Mouse (Mus musculus) lung, embryonic 16.5 days (tissue): Measurements from ENCODE around the gene Tulp3. TPM values are rescaled to one million over a fixed set of nuclear protein-coding genes. Genes with fewer than 3 reads are reported as not detected.

Experiments
- ATAC-seq: fragments of 200-750 bp; cut with Nextera tagmentation; 2 replicates; pipeline ENCODE4 v1.8.0; 2017; ENCODE audit warnings: low read depth, mild to moderate bottlenecking, moderate library complexity
- H3K27ac ChIP-seq: fragments of 300-500 bp; sonication (generic); 2 replicates; pipeline ENCODE4 v1.5.1; 2014; ENCODE audit warnings: mild to moderate bottlenecking, control low read depth, low read length
- H3K27me3 ChIP-seq: fragments of 300-500 bp; sonication (generic); 2 replicates; pipeline ENCODE4 v1.6.1; 2014; ENCODE audit warnings: low read depth, low read length, mixed read lengths; ENCODE audit not compliant: control insufficient read depth, insufficient read depth
- H3K36me3 ChIP-seq: fragments of 300-500 bp; sonication (generic); 2 replicates; pipeline ENCODE4 v1.6.1; 2014; ENCODE audit warnings: low read length; ENCODE audit not compliant: control insufficient read depth, insufficient read depth
- H3K4me1 ChIP-seq: fragments of 300-500 bp; sonication (generic); replicated peaks from 2 replicates; pipeline ENCODE4 v1.6.1; 2014; ENCODE audit warnings: low read length, mixed read lengths; ENCODE audit not compliant: control insufficient read depth, insufficient read depth
- H3K4me2 ChIP-seq: fragments of 300-500 bp; sonication (generic); 2 replicates; pipeline ENCODE4 v1.6.1; 2014; ENCODE audit warnings: low read depth, low read length, control low read depth
- H3K4me3 ChIP-seq: fragments of 300-500 bp; sonication (generic); 2 replicates; pipeline ENCODE4 v1.5.1; 2014; ENCODE audit warnings: mild to moderate bottlenecking, low read length, control low read depth
- H3K9ac ChIP-seq: fragments of 300-500 bp; sonication (generic); 2 replicates; pipeline ENCODE4 v1.6.1; 2014; ENCODE audit warnings: low read length, control low read depth
- H3K9me3 ChIP-seq: fragments of 300-500 bp; sonication (generic); 2 replicates; pipeline ENCODE4 v1.6.1; 2016; ENCODE audit warnings: low read length; ENCODE audit not compliant: control insufficient read depth
- WGBS: fragments of 180-500 bp; shearing (Covaris S2); extraction: QIAGEN DNeasy Blood & Tissue Kit; methylation state at CpG from one replicate; pipeline ENCODE4 v1.1.7; 2014; 5-methylcytosine and 5-hydroxymethylcytosine counted together
- polyA plus RNA-seq: library from polyadenylated mRNA; unstranded; fragments of >200 nt; fragmentation: Nextera tagmentation; extraction: Ambion mirVana; gene quantifications from 2 replicates; pipeline ENCODE4 v1.2.1, GENCODE M21; 2015

The Tulp3 gene
- polyA plus RNA-seq, 1 experiment from 2014 or later: 19.3 TPM

DNA sequence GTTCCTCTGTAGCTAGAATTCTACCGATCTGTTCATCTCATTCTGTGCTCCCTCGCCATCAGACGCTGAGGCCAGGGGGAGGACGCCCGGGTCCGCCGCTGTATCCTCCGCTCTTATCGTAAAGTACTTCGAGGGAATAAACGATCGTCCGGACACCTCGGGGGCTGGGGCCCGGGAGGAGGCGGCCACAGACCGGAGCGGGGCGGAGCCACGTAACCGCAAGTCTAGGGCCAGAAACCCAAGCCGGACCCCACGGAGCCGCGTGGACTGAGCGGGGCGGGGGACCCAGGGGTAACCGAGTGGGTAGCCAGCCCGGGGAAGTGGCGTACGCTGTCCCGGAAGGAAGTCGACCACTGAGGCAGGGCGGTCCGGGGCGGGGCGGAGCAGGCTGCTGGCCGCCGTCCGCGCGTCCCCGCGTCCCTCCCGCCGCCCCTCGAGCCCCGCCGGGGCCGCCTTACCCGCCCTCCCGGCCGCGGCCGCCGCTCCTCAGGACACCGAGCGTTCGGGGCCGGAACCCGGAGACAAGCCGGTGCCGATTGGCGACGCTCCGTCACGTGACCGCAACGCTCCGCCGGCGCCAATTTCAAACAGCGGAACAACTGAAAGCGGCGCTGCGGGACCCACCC is 6.8 kb upstream of the Tulp3 start, which contains the start of the genes Rhno1 and Foxm1:
TSS of gene Rhno1 (minus strand) at position 531 of the 626 bp plus-strand sequence.
TSS of gene Foxm1 (plus strand) at position 587 of the 626 bp plus-strand sequence.
- ATAC-seq: peak; percentile 91
- Histone ChIP-seq H3K4me2 (peak within 1 kb of the TSS; percentile 78), H3K9ac (peak within 1 kb of the TSS; percentile 89), H3K36me3 (peaks cover 22% of the 10 kb centered on the region), H3K27me3 (no peaks in the 10 kb centered on the region), H3K27ac (peak within 1 kb of the TSS; percentile 97), H3K4me3 (peak within 1 kb of the TSS; percentile 87), H3K4me1 (peaks cover 16% of the 10 kb centered on the region), H3K9me3 (no peaks in the 10 kb centered on the region)
- 0% methylated on average over 49 of the region's 76 CpGs for WGBS

DNA sequence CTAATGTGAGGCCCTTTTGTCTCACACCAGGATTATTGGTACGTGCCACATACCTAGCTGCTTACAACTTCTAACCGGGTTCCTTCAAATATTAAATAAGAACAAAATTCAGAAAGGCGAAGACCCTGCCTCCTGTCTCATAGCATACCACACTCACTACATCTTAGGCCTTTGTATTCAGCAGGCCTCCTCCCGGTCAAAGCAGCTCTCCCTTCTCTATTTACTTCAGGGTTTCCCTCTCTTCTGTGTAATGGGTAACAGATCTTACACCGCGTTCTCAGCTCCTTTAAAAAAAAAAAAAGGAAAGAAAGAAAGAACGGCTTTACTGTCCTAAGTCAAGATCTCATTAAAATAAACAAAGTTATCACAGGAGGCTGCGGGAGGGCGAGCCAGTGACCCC is 6.2 kb upstream of the Tulp3 start:
- H3K27me3 ChIP-seq: no peaks in the 10 kb centered on the region
- peak overlapping the region; percentile 87 for H3K4me3 ChIP-seq
- H3K9ac ChIP-seq: peak overlapping the region; percentile 89
- peaks cover 16% of the 10 kb centered on the region for H3K4me1 ChIP-seq
- peak overlapping the region; percentile 97 for H3K27ac ChIP-seq
- WGBS: 12% methylated on average over 9 of the region's 9 CpGs
- H3K36me3 ChIP-seq: peaks cover 18% of the 10 kb centered on the region
- peak overlapping the region; percentile 78 for H3K4me2 ChIP-seq
- no peaks in the 10 kb centered on the region for H3K9me3 ChIP-seq
- no peak for ATAC-seq

DNA sequence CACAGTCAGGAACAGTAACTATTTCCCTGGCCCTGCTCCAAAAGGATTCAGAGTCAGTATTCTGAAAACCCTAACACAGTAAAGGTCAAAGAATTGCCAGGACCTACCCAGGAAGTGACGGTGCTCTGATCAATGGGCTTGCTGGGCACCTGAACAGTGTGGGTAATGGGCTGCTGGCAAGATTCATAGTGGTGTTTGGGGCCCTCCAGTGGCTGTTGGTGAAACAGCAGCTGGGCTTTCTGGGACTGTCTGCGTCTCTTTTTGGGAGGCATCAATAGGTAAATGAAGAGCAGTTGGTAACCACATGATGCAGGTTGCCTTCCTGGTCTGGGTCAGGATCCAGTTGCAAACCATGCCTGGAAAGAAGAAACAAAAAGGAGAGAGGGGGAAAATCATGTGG is 3.3 kb upstream of the Tulp3 start:
- H3K9me3 ChIP-seq: no peaks in the 10 kb centered on the region
- H3K9ac ChIP-seq: no peak overlapping the region
- peaks cover 13% of the 10 kb centered on the region for H3K36me3 ChIP-seq
- peaks cover 24% of the 10 kb centered on the region for H3K4me1 ChIP-seq
- no peak for ATAC-seq
- H3K27ac ChIP-seq: no peak overlapping the region
- H3K27me3 ChIP-seq: no peaks in the 10 kb centered on the region
- H3K4me2 ChIP-seq: no peak overlapping the region
- WGBS: 33% methylated on average over 2 of the region's 2 CpGs
- H3K4me3 ChIP-seq: no peak overlapping the region

DNA sequence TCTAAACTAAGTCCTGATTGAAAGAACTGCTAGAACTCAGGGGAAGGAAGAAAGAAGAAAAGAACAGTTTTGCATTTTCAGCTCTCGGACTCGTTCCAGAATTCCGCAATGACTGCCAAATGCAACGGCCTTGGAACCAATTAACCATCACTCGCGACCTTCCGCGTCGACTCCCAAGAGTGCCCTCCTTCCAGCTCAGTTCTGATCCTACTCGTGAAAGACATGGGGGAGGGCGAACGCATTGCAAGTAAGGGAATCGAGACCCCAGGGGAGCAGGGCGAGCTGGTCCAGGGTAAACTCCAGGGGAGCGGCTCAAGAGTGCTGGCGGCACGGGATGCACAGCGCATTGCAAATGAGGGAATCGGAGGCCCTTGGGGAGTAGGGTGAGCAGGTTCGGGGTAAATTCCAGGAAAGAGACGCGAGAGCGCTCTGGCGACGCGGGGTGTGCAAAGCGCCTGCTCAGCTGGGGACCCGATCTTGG is 410 bp downstream of the Tulp3 start:
- under 1% methylated on average over 28 of the region's 28 CpGs for WGBS
- H3K27ac ChIP-seq: peak overlapping the region; percentile 72
- H3K36me3 ChIP-seq: peaks cover 16% of the 10 kb centered on the region
- no peaks in the 10 kb centered on the region for H3K27me3 ChIP-seq
- peaks cover 7% of the 10 kb centered on the region for H3K4me1 ChIP-seq
- H3K9me3 ChIP-seq: no peaks in the 10 kb centered on the region
- peak; percentile 67 for ATAC-seq
- H3K4me3 ChIP-seq: peak overlapping the region; percentile 67
- H3K4me2 ChIP-seq: peak overlapping the region; percentile 88
- H3K9ac ChIP-seq: peak overlapping the region; percentile 86

DNA sequence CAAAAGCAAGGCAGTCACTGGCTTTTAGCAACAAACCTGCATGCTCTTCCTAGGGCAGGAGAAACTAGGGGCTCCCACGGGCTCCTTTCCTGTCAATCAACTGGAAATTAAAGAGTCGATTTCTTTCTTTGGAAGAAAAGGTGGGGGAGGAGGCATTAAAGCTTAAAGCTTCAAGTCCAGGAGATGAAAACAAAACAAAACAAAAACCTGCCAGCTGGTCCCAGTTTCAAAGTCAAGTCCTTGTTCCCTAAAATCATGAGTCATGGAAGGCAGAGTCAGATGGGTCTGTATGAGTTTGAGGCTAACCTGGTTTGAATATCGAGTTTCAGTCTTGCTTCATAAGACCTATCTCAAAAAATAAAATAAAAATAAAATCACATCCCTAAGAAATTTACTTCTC is 1.5 kb downstream of the Tulp3 start:
- Histone ChIP-seq H3K4me2 (peak overlapping the region; percentile 88), H3K4me1 (peaks cover 7% of the 10 kb centered on the region), H3K9me3 (no peaks in the 10 kb centered on the region), H3K27me3 (no peaks in the 10 kb centered on the region), H3K9ac (peak overlapping the region; percentile 20; the same call in 1 of the 2 replicates), H3K27ac (no peak overlapping the region), H3K36me3 (peaks cover 16% of the 10 kb centered on the region), H3K4me3 (peak overlapping the region; percentile 67)
- WGBS: 54% methylated on average over 3 of the region's 3 CpGs
- no peak for ATAC-seq

DNA sequence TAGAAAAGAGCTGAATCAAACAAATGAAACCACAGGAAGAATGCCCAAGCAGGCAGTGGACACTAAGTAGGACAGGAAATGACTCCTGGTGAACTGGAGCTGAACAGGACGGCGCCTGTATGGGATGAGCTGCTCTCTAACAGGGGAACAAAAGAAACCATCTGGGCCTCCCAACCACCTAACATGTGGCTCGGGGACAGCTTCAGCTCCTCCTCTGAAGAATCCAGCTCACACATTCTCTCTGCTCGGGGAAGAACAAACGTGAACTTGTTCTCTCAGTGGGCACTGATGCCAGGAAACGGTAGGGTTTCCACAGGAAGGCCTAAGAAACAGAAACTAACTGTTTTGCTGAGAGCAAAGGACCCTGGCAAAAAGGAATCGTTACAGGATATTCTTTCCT is 5.9 kb downstream of the Tulp3 start:
- no peak overlapping the region for H3K4me3 ChIP-seq
- H3K9ac ChIP-seq: no peak overlapping the region
- 49% methylated on average over 7 of the region's 7 CpGs for WGBS
- H3K27ac ChIP-seq: peak overlapping the region; percentile 49; the same call in 1 of the 2 replicates
- H3K9me3 ChIP-seq: no peaks in the 10 kb centered on the region
- no peaks in the 10 kb centered on the region for H3K27me3 ChIP-seq
- no peak; the same call in 1 of the 2 replicates for ATAC-seq
- H3K4me1 ChIP-seq: peaks cover 4% of the 10 kb centered on the region
- no peak overlapping the region for H3K4me2 ChIP-seq
- 0 out of 2 replicates have a peak, but pooled peaks cover 3% of the 10 kb centered on the region for H3K36me3 ChIP-seq

DNA sequence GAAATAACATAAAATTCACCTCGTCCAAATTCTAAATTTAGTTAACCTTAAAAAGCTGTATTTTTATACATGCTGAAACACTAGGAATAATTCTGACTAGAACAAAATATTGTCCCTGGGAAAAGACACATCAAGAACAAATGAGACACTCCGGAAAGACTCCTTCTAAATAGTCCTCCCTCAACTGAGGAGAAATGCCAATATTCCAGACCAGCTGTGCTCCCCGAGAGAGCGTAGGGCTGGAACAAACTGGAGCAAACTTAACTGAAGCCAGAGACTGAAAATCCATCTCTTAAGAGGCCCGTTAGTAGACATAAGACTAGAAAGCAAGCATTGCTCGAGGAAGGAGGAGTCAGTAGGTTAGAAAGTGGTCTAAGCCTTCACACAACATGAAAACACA is 8.9 kb downstream of the Tulp3 start:
- Histone ChIP-seq H3K9me3 (no peaks in the 10 kb centered on the region), H3K4me1 (peaks cover 2% of the 10 kb centered on the region; the same call in 1 of the 2 replicates), H3K4me3 (no peak overlapping the region), H3K27me3 (no peaks in the 10 kb centered on the region), H3K9ac (no peak overlapping the region), H3K27ac (no peak overlapping the region), H3K36me3 (peaks cover 9% of the 10 kb centered on the region; the same call in 1 of the 2 replicates), H3K4me2 (no peak overlapping the region)
- no peak for ATAC-seq
- 79% methylated on average over 6 of the region's 6 CpGs for WGBS

DNA sequence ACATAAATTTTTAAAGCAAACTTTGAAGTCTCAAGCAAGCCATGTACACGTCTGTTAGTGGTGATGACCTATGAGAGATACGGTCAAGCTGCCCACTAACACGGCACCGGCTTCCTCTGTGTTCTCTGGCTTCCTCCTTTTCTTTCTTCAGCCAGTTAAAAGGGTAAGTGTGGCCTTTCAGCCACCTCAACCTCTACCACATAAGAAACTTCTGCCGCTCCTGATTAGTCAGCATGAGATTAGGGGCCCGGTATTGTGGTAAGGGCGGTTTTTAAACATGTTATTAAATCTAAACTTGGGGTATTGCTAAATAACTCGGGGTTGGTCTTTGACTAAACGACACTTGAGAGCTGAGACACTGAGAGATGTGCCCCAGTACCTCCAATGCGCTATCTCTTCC is 10.0 kb downstream of the Tulp3 start:
- Histone ChIP-seq H3K9ac (no peak overlapping the region), H3K4me2 (no peak overlapping the region), H3K9me3 (no peaks in the 10 kb centered on the region), H3K27me3 (no peaks in the 10 kb centered on the region), H3K4me3 (no peak overlapping the region), H3K4me1 (peaks cover 2% of the 10 kb centered on the region; the same call in 1 of the 2 replicates), H3K36me3 (peaks cover 6% of the 10 kb centered on the region; the same call in 1 of the 2 replicates), H3K27ac (no peak overlapping the region)
- ATAC-seq: no peak
- WGBS: 80% methylated on average over 10 of the region's 10 CpGs

DNA sequence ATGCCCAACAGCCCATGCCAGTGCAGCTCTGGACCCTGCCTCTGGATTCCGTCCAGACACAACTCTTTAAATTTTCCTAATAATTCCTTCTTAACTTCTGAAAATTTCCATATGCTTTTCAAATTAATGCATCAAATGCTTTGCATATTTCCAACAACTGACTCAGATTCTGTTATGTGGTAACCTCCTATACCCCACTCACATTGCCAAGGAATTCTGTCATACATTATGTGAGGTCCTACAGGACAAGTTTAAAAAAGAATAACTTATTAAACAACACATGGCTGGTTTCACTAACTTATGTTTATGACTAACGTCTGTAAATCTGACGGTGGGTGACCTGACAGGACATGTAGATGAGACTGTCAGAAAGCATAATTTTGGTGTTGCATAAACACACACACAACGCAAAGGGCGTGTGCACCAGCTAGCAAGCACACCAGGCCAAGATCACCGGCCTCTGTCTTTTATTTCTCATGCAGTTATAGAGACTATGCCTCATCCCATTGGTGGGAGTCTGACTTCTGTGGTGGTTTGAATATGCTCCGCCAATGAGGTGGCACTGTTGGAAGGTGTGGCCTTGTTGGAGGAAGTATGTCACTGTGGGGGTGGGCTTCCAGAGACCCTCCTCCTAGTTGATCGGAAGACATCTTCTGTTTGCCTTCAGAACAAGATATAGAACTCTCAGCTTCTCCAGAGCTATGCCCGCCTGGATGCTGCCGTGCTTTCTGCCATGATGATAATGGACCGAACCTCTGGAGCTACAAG is 13.5 kb downstream of the Tulp3 start:
- Histone ChIP-seq H3K27ac (peak overlapping the region; percentile 22; the same call in 1 of the 2 replicates), H3K36me3 (peaks cover 6% of the 10 kb centered on the region; the same call in 1 of the 2 replicates), H3K9me3 (no peaks in the 10 kb centered on the region), H3K27me3 (no peaks in the 10 kb centered on the region), H3K4me2 (no peak overlapping the region), H3K9ac (no peak overlapping the region), H3K4me3 (no peak overlapping the region), H3K4me1 (peaks cover 12% of the 10 kb centered on the region)
- peak; percentile 66 for ATAC-seq
- WGBS: 81% methylated on average over 11 of the region's 11 CpGs
